Comparison of ENCODE assay signal across 8 mouse cellular contexts in genomic region chr5:44227462-44227840, GRCm38 (mm10). TPM values are rescaled to one million over a fixed set of nuclear protein-coding genes. Genes with fewer than 3 reads are reported as not detected.
DNase-seq lines count a peak whose midpoint lies in the region; ATAC-seq and TF ChIP-seq lines count a peak whose summit lies in the region.

No protein-coding gene starts in this region.

- no peak for DNase-seq in cerebellum, adult 2 months
- no peak for DNase-seq in cerebellum, adult 9-10 months
- DNase-seq in spleen, adult 2 months (ENCODE audit: low read depth in 1 of 2, low spot score in 2 of 2), result no peak
- DNase-seq in spleen, postnatal 4 days (ENCODE audit: low spot score in 2 of 2), result no peak
- DNase-seq in liver, result peak; percentile 24
- DNase-seq in urinary bladder, adult 18-20 months (ENCODE audit: low spot score in 2 of 2), result no peak
- DNase-seq in adrenal gland, postnatal 25 days, result no peak

- H3K9ac ChIP-seq in stomach, embryonic 16.5 days (ENCODE audit: low read length), result peak overlapping the region; percentile 95

- H3K4me1 ChIP-seq in cerebellum, adult 2 months (ENCODE audit: control insufficient read depth, insufficient read depth, low read length), result peaks cover 9% of the 10 kb centered on the region; the same call in 1 of the 2 replicates
- H3K4me1 ChIP-seq in spleen, adult 2 months (ENCODE audit: control insufficient read depth, insufficient read depth, insufficient read length), result peaks cover 13% of the 10 kb centered on the region
- peaks cover 17% of the 10 kb centered on the region for H3K4me1 ChIP-seq in stomach, embryonic 16.5 days (ENCODE audit: control insufficient read depth, insufficient read depth, low read length)

- 16% methylated on average over 6 of the region's 6 CpGs for WGBS in cerebellum, adult 2 months
- WGBS in spleen, adult 2 months, result 11% methylated on average over 6 of the region's 6 CpGs
- WGBS in stomach, embryonic 16.5 days, result 4% methylated on average over 6 of the region's 6 CpGs

- no peak for ATAC-seq in stomach, embryonic 16.5 days (ENCODE audit: insufficient read depth, low FRiP score)

- peak overlapping the region; percentile 76 for H3K4me2 ChIP-seq in stomach, embryonic 16.5 days (ENCODE audit: low read depth, low read length)

- H3K27me3 ChIP-seq in cerebellum, adult 2 months (ENCODE audit: control insufficient read depth, insufficient read depth, low read length), result no peaks in the 10 kb centered on the region
- H3K27me3 ChIP-seq in spleen, adult 2 months (ENCODE audit: control insufficient read depth, insufficient read depth, low read length), result no peaks in the 10 kb centered on the region
- no peaks in the 10 kb centered on the region for H3K27me3 ChIP-seq in stomach, embryonic 16.5 days (ENCODE audit: control insufficient read depth, insufficient read depth, low read length)

- H3K9me3 ChIP-seq in stomach, embryonic 16.5 days (replicated peaks; ENCODE audit: control insufficient read depth, low read length), result no peaks in the 10 kb centered on the region

- TF ChIP-seq POLR2A in cerebellum, adult 2 months (IDR thresholded peaks at IDR 0.05; ENCODE audit: borderline replicate concordance, insufficient read depth, low read length), result no peak
- TF ChIP-seq POLR2A in spleen, adult 2 months (IDR thresholded peaks at IDR 0.05; ENCODE audit: low read depth, low read length), result no peak

- no peak for TF ChIP-seq CTCF in cerebellum, adult 2 months (IDR thresholded peaks at IDR 0.05; ENCODE audit: borderline replicate concordance, insufficient read depth, low read depth, low read length)
- no peak for TF ChIP-seq CTCF in spleen, adult 2 months (IDR thresholded peaks at IDR 0.05; ENCODE audit: extremely low read depth, insufficient read depth, insufficient read length, insufficient replicate concordance)

- H3K4me3 ChIP-seq in cerebellum, adult 2 months (replicated peaks; ENCODE audit: insufficient read depth, low read depth, low read length), result peak overlapping the region; percentile 85
- peak overlapping the region; percentile 79 for H3K4me3 ChIP-seq in spleen, adult 2 months (ENCODE audit: extremely low read depth, insufficient read depth, insufficient read length)
- H3K4me3 ChIP-seq in stomach, embryonic 16.5 days (replicated peaks; ENCODE audit: low read length), result peak overlapping the region; percentile 84

- no peaks in the 10 kb centered on the region for H3K36me3 ChIP-seq in spleen, adult 2 months (ENCODE audit: control insufficient read depth, insufficient read depth, low read length)
- no peaks in the 10 kb centered on the region for H3K36me3 ChIP-seq in stomach, embryonic 16.5 days (ENCODE audit: control insufficient read depth, insufficient read depth, low read length)

- H3K27ac ChIP-seq in cerebellum, adult 2 months (ENCODE audit: insufficient read depth, low read length), result peak overlapping the region; percentile 86; the same call in 1 of the 2 replicates
- peak overlapping the region; percentile 85 for H3K27ac ChIP-seq in spleen, adult 2 months (ENCODE audit: insufficient read depth, low read length)
- peak overlapping the region; percentile 84 for H3K27ac ChIP-seq in stomach, embryonic 16.5 days (ENCODE audit: low read length)

RNA-seq across cellular contexts. Expression of gene Tapt1, which starts 1.0 kb away (rescaled TPM):
- 79.6 and 86.3 TPM in 2 replicates for polyA plus RNA-seq in cerebellum, adult 2 months (2012; rRNA removed)
- 22.2 and 27.4 TPM in 2 replicates for polyA plus RNA-seq in spleen, adult 2 months (2012; rRNA removed)
- polyA plus RNA-seq in stomach, embryonic 16.5 days (2015; fragmentation: Nextera tagmentation; extraction: Ambion mirVana), result 28.4 and 31.7 TPM in 2 replicates
- total RNA-seq in adrenal gland, postnatal 25 days (2021), result 43.9 and 56.9 TPM in 2 replicates
